Mouse (Mus musculus) forebrain, embryonic 14.5 days (tissue): ENCODE measurements around the gene Frk. TPM values are rescaled to one million over a fixed set of nuclear protein-coding genes. Genes with fewer than 3 reads are reported as not detected.
"Not testable (repeated sequence)": the region's sequence is repeated elsewhere in the genome, so short reads cannot be mapped to it uniquely, and the experiment has no call there.

ENCODE experiments used
- ATAC-seq: fragments of 200-750 bp; cut with Nextera tagmentation; 2 replicates; pipeline ENCODE4 v1.8.0; 2017; ENCODE audit warnings: mild to moderate bottlenecking, moderate library complexity
- DNase-seq: peaks from one replicate; pipeline ENCODE4 v3.0.0-alpha.2; 2015; ENCODE audit warnings: low spot score
- H3K27ac ChIP-seq: fragments of 300-500 bp; sonication (generic); 2 replicates; pipeline ENCODE4 v1.5.1; 2014; ENCODE audit warnings: low read depth, mild to moderate bottlenecking, control low read depth, low read length, moderate library complexity
- H3K27me3 ChIP-seq: fragments of 300-500 bp; sonication (generic); replicated peaks from 2 replicates; pipeline ENCODE4 v1.6.1; 2014; ENCODE audit warnings: low read length, control low read depth, mixed read lengths; ENCODE audit not compliant: control insufficient read depth, insufficient read depth
- H3K36me3 ChIP-seq: fragments of 300-500 bp; sonication (generic); 2 replicates; pipeline ENCODE4 v1.6.1; 2014; ENCODE audit warnings: low read length, control low read depth; ENCODE audit not compliant: control insufficient read depth, insufficient read depth
- H3K4me1 ChIP-seq: fragments of 300-500 bp; sonication (generic); 2 replicates; pipeline ENCODE4 v1.6.1; 2014; ENCODE audit warnings: antibody characterized with exemption, low read length, control low read depth; ENCODE audit not compliant: control insufficient read depth, insufficient read depth
- H3K4me2 ChIP-seq: fragments of 300-500 bp; sonication (generic); 2 replicates; pipeline ENCODE4 v1.6.1; 2014; ENCODE audit warnings: mild to moderate bottlenecking, control low read depth, low read length
- H3K4me3 ChIP-seq: fragments of 300-500 bp; sonication (generic); 2 replicates; pipeline ENCODE4 v1.5.1; 2014; ENCODE audit warnings: low read depth, low read length, control low read depth
- H3K9ac ChIP-seq: fragments of 300-500 bp; sonication (generic); 2 replicates; pipeline ENCODE4 v1.6.1; 2014; ENCODE audit warnings: mild to moderate bottlenecking, low read length, control low read depth, moderate library complexity
- H3K9me3 ChIP-seq: fragments of 300-500 bp; sonication (generic); replicated peaks from 2 replicates; pipeline ENCODE4 v1.6.1; 2016; ENCODE audit warnings: low read length, control low read depth, mixed read lengths; ENCODE audit not compliant: control insufficient read depth
- WGBS: fragments of 180-500 bp; shearing (Covaris S2); extraction: QIAGEN DNeasy Blood & Tissue Kit; methylation state at CpG from one replicate; pipeline ENCODE4 v1.1.7; 2014; 5-methylcytosine and 5-hydroxymethylcytosine counted together
- polyA plus RNA-seq: library from polyadenylated mRNA; unstranded; fragments of >200 nt; fragmentation: Nextera tagmentation; extraction: Ambion mirVana; gene quantifications from 2 replicates; pipeline ENCODE4 v1.2.1, GENCODE M21; 2014

Gene Frk
- polyA plus RNA-seq, 1 experiment from 2014 or later, result 0.60 TPM

DNA sequence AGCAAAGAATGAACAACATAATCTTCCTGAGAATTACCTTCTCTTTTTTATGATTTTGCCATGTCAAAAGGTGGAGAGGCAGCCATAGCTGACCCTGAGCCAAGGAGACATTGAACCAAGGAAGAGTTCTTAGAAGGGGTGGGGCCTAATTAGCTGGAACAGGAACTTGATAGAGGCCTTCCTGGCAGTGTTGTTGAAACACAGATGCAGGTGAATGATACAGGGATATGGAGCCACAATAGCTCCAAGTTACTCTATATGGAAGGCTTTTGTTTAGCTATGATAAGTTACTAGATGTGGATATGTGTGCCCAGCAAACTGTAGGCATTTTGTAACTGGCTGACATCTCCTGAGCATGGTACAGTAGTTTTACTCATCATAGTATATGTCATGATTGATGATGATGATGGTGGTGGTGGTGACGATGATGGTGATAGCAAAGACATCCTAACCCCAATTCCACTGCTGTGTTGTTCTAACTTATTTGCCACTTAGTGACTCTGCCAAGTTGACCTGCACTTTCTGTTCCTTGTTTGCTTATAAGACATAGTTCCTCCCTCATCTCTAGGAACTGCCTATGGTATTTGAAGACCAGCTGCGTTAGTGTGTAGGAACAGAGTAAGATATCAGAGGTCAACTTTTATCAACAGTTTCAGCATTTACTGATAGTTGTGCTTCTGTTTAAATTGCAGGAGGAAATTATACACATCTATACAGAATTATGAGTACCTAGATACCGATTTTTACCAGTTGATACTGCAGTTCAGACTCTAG, 58.7 kb downstream of the Frk start:
- H3K36me3 ChIP-seq, result no peaks in the 10 kb centered on the region
- H3K27me3 ChIP-seq, result no peaks in the 10 kb centered on the region
- no peak overlapping the region for H3K27ac ChIP-seq
- H3K4me3 ChIP-seq, result no peak overlapping the region
- H3K9me3 ChIP-seq, result no peaks in the 10 kb centered on the region
- H3K9ac ChIP-seq, result no peak overlapping the region
- no peak for ATAC-seq
- H3K4me1 ChIP-seq, result no peaks in the 10 kb centered on the region
- WGBS, result 79% methylated on average over 3 of the region's 3 CpGs
- H3K4me2 ChIP-seq, result no peak overlapping the region
- DNase-seq, result no peak

GRCm38 (mm10) chr10:34550612-34551011, 67.4 kb downstream of the Frk start:
- ATAC-seq (no peak), DNase-seq (no peak)
- Histone ChIP-seq H3K9ac (no peak overlapping the region), H3K27me3 (no peaks in the 10 kb centered on the region), H3K27ac (no peak overlapping the region), H3K36me3 (no peaks in the 10 kb centered on the region), H3K4me2 (no peak overlapping the region), H3K4me3 (no peak overlapping the region), H3K4me1 (no peaks in the 10 kb centered on the region), H3K9me3 (no peaks in the 10 kb centered on the region)
- 84% methylated on average over 5 of the region's 5 CpGs for WGBS

GRCm38 (mm10) chr10:34551636-34552035, 68.4 kb downstream of the Frk start:
- WGBS, result 84% methylated on average over 5 of the region's 5 CpGs
- ATAC-seq (no peak), DNase-seq (no peak)
- H3K4me1 ChIP-seq, result no peaks in the 10 kb centered on the region
- no peaks in the 10 kb centered on the region for H3K27me3 ChIP-seq
- no peak overlapping the region for H3K4me3 ChIP-seq
- no peaks in the 10 kb centered on the region for H3K9me3 ChIP-seq
- H3K27ac ChIP-seq, result no peak overlapping the region
- no peaks in the 10 kb centered on the region for H3K36me3 ChIP-seq
- H3K4me2 ChIP-seq, result no peak overlapping the region
- no peak overlapping the region for H3K9ac ChIP-seq

DNA sequence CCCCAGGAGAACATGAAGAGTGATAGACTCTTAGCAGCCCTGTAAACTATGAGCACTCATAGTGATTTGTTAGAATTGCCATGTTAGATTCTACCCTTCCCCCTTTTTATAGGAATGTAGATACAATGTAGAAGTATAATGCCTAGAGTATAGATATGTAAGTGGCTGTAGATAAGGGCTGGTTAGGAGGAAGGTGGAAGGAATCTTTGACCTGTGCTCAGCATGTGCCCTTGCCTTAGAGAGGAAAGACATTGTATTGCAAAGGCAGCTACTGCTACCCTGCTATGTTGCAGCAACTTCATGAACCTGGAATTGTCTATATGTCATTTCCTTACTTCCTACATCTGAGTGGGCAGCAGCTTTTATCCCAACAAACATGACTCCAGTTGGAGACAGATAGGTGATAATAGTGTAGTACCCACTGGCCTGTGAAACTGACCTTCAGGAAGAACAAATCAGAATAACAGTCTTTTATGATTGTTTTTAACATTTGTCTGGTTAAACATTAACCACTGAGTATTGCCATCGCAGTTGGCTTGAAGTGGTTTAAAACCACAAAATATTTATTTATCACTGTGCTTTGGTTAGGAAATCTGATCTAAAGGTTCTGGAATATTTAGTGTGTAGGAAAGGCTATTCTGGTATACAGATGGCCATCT, 80.4 kb downstream of the Frk start:
- no peak overlapping the region for H3K27ac ChIP-seq
- no peaks in the 10 kb centered on the region for H3K4me1 ChIP-seq
- ATAC-seq, result no peak
- no peaks in the 10 kb centered on the region for H3K9me3 ChIP-seq
- no peak overlapping the region for H3K4me2 ChIP-seq
- H3K36me3 ChIP-seq, result no peaks in the 10 kb centered on the region
- H3K9ac ChIP-seq, result no peak overlapping the region
- H3K27me3 ChIP-seq, result no peaks in the 10 kb centered on the region
- DNase-seq, result no peak
- no peak overlapping the region for H3K4me3 ChIP-seq
- 98% methylated on average over 1 of the region's 1 CpGs for WGBS

- no peaks in the 10 kb centered on the region for H3K4me1 ChIP-seq
- DNase-seq (no peak), ATAC-seq (no peak)
- no peaks in the 10 kb centered on the region for H3K9me3 ChIP-seq
- no peak overlapping the region for H3K9ac ChIP-seq
- no peaks in the 10 kb centered on the region for H3K27me3 ChIP-seq
- H3K4me2 ChIP-seq, result no peak overlapping the region
- H3K27ac ChIP-seq, result no peak overlapping the region
- no peaks in the 10 kb centered on the region for H3K36me3 ChIP-seq
- H3K4me3 ChIP-seq, result no peak overlapping the region
These were observed 132.3 kb downstream of the Frk start for GRCm38 (mm10) chr10:34615474-34615873.

DNA sequence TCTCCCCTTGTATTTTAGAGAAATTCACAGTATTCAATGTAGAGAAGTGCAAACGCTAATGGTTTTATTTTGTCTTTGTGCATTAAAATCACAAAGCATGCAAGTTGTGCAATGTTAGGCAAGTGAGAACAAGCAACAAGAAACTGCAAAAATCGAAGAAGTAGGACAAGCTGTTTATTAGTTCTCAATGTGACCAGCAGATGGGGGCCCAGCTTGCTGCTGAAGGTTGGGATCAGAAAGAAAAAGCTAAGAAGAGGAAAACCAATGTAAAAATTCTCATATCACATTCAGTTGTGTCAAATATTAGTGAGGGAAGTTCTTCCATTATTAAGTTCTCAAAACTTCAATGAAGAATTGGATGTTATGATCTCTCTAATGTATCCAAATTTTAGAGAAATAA, 134.0 kb downstream of the Frk start:
- ATAC-seq (no peak), DNase-seq (peak; percentile 40)
- H3K4me3 ChIP-seq, result no peak overlapping the region
- H3K4me1 ChIP-seq, result no peaks in the 10 kb centered on the region
- H3K9ac ChIP-seq, result no peak overlapping the region
- no peak overlapping the region for H3K4me2 ChIP-seq
- no peaks in the 10 kb centered on the region for H3K9me3 ChIP-seq
- no peaks in the 10 kb centered on the region for H3K27me3 ChIP-seq
- H3K36me3 ChIP-seq, result no peaks in the 10 kb centered on the region
- H3K27ac ChIP-seq, result no peak overlapping the region
- WGBS, result 67% methylated on average over 2 of the region's 2 CpGs

DNA sequence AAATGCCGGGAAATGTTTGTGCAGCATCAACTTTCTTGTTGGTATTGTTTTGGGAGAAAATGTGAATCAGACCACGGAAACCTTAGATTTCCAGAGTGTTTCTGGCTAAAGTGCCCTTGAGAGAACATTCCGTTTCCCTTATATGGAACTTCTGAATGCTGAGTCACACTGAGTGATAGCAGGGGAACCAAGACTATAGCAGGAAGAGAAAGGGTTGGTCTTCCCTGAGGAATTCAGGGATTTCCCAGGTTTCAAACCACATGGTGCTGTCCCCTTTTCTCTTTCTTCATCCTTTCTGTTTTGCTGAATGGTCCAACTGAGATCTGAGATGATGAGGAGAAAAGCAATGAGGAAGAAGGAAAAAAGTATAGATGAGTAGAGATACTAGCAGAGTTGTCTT, 135.3 kb downstream of the Frk start:
- Histone ChIP-seq H3K27ac (no peak overlapping the region), H3K36me3 (no peaks in the 10 kb centered on the region), H3K9me3 (no peaks in the 10 kb centered on the region), H3K4me1 (no peaks in the 10 kb centered on the region), H3K4me3 (no peak overlapping the region), H3K27me3 (no peaks in the 10 kb centered on the region), H3K9ac (no peak overlapping the region), H3K4me2 (no peak overlapping the region)
- DNase-seq (no peak), ATAC-seq (no peak)
- 78% methylated on average over 3 of the region's 3 CpGs for WGBS

DNA sequence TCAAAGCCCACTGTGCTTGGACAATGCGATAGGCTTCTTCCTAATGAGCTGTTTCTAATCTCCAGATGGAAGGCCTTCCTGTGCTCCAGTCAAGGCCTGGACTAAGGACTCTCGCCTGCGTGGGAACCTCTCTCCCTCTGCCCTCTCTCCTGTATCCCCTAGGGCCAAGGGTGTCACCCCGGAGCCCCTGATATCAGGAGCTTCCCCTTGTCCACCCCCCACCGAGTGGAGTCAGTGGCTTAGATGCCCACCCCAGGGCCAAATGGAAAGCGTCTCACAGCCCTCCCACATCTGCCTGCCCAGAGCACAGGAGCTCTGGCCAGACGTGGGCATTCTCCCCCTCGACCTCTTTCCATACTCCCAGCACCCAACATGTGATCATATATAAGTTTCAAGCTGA, 137.3 kb downstream of the Frk start:
- H3K4me1 ChIP-seq, ATAC-seq, H3K4me3 ChIP-seq, DNase-seq, H3K9me3 ChIP-seq, H3K27me3 ChIP-seq, H3K36me3 ChIP-seq, H3K9ac ChIP-seq, H3K27ac ChIP-seq, H3K4me2 ChIP-seq: not testable (repeated sequence)
- 88% methylated on average over 8 of the region's 8 CpGs for WGBS

DNA sequence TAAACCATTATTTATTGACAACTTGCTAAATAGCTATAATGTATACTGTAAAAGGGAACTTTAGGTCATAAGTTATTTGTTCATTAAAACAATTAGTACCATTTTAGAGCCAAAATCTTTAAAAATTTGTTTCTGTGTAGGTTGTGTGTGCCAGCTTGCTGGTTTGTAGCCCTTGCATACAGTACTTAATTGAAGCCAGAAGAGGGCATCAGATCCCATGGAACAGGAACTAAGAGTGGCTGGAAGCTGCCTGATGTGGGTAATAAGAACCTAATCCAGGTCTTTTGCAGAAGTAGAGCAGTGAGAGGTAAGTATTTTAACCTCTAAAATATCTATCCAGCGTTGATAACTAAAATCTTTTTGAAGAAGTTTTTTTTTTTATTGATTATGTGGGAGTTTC, 155.0 kb downstream of the Frk start:
- Histone ChIP-seq H3K27ac (no peak overlapping the region), H3K4me2 (no peak overlapping the region), H3K4me1 (no peaks in the 10 kb centered on the region), H3K27me3 (no peaks in the 10 kb centered on the region), H3K9ac (no peak overlapping the region), H3K4me3 (no peak overlapping the region), H3K36me3 (no peaks in the 10 kb centered on the region), H3K9me3 (no peaks in the 10 kb centered on the region)
- no peak for DNase-seq
- no peak for ATAC-seq
- 67% methylated on average over 1 of the region's 1 CpGs for WGBS
